Mouse (Mus musculus): ENCODE measurements around the gene Lbhd2. TPM values are rescaled to one million over a fixed set of nuclear protein-coding genes. Genes with fewer than 3 reads are reported as not detected.

Lbhd2 gene
- polyA plus RNA-seq, 1 experiment from 2014 or later: not detected

- in situ Hi-C loops (cut with MboI; ENCODE audit: low pct_unique_long_range_greater_than_20kb): no loop called here
- ATAC-seq: no peak
Measured at GRCm38 (mm10) chr12:111447350-111447749, 40.7 kb downstream of the Lbhd2 start.

GRCm38 (mm10) chr12:111447898-111448760 lies 41.5 kb downstream of the Lbhd2 start:
- POLR2A ChIA-PET: interaction anchor here (0.9 to 5.5 kb wide), 2 partner anchors 16 to 19 kb away, joined by 3 to 35 read pairs; no protein-coding TSS in a partner anchor

More at GRCm38 (mm10) chr12:111447350-111447749, 40.7 kb downstream of the Lbhd2 start:
- no peaks in the 10 kb centered on the region for H3K27me3 ChIP-seq
- no peak for TF ChIP-seq CTCF (IDR thresholded peaks at IDR 0.05)
- no peak for DNase-seq (ENCODE audit: low read depth, low spot score)
- ChIA-PET POLR2A (interaction anchor here (5.5 kb wide), 1 partner anchor 18 kb away, joined by 35 read pairs; no protein-coding TSS in a partner anchor), CTCF (interaction anchor here (1.1 to 2.7 kb wide), 6 partner anchors 9 to 22 kb away, joined by 3 to 12 read pairs (median 4); no protein-coding TSS in a partner anchor)

GRCm38 (mm10) chr12:111448931-111449705 lies 42.5 kb downstream of the Lbhd2 start:
- DNase-seq (ENCODE audit: low read depth, low spot score): no peak
- POLR2A ChIA-PET: interaction anchor here (0.9 to 5.5 kb wide), 2 partner anchors 15 to 20 kb away, joined by 3 to 35 read pairs; no protein-coding TSS in a partner anchor
- ATAC-seq: peak; percentile 49

More at GRCm38 (mm10) chr12:111447898-111448760, 41.5 kb downstream of the Lbhd2 start:
- DNase-seq (ENCODE audit: low read depth, low spot score) (no peak), ATAC-seq (no peak)
- in situ Hi-C loops (cut with MboI; ENCODE audit: low pct_unique_long_range_greater_than_20kb): no loop called here
- H3K27me3 ChIP-seq: no peaks in the 10 kb centered on the region
- no peak for TF ChIP-seq CTCF (IDR thresholded peaks at IDR 0.05)
- CTCF ChIA-PET: interaction anchor here (0.7 to 2.7 kb wide), 9 partner anchors 10 to 47 kb away, joined by 3 to 12 read pairs (median 3); no protein-coding TSS in a partner anchor

DNA sequence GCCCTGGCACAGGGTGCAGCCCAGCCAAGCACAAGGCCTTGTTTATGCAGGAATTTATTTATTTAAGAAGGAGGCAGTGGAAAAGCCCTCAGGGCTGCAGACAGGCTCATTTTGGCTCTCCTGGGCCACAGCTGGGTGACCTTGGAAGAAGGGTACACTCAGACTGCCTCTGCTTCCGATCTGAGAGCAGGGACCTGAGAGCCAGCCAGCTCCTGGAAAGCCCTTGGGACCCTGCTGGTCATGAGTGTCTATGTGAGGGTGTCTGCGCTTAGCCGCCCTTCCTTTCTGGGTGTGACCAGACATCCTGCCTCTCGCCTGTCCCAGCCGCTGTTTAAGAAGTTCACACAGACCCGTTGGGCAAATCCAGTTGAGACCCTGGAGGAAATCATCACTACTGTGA lies 43.8 kb downstream of the Lbhd2 start:
- in situ Hi-C loops (cut with MboI; ENCODE audit: low pct_unique_long_range_greater_than_20kb): no loop called here
- H3K27me3 ChIP-seq: no peaks in the 10 kb centered on the region
- no peak for DNase-seq (ENCODE audit: low read depth, low spot score)
- no peak for ATAC-seq
- ChIA-PET CTCF (interaction anchor here (1.5 kb wide), 1 partner anchor 9 kb away, joined by 4 read pairs; no protein-coding TSS in a partner anchor), POLR2A (interaction anchor here (1.5 to 5.5 kb wide), 2 partner anchors 21 kb away, joined by 8 to 35 read pairs; no protein-coding TSS in a partner anchor)
- TF ChIP-seq CTCF (IDR thresholded peaks at IDR 0.05): no peak

More at GRCm38 (mm10) chr12:111448931-111449705, 42.5 kb downstream of the Lbhd2 start:
- no peaks in the 10 kb centered on the region for H3K27me3 ChIP-seq
- in situ Hi-C loops (cut with MboI; ENCODE audit: low pct_unique_long_range_greater_than_20kb): no loop called here
- TF ChIP-seq CTCF (IDR thresholded peaks at IDR 0.05): no peak
- CTCF ChIA-PET: interaction anchor here (1.1 to 2.7 kb wide), 5 partner anchors 10 to 47 kb away, joined by 3 to 12 read pairs (median 3); no protein-coding TSS in a partner anchor

DNA sequence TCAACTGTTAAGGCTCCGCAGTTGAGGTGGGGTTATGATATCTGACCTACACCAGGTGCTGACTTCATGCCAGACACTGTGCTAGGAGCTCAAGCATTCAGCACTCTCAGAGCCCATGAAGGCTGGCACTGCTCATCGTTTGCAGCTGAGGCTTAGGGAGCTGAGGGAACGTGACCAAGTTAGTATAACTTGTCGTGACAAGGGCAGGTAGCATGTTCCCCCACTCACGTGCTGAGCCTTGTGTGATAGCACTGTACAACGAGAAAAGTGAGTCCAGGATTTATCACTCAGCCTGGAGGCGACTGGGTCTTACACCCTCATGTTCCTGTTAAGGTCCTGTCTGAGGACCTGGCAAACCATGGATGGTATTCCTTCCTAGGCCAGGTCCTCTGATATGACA lies 45.0 kb downstream of the Lbhd2 start:
- ATAC-seq (no peak), DNase-seq (ENCODE audit: low read depth, low spot score) (no peak)
- H3K27me3 ChIP-seq: no peaks in the 10 kb centered on the region
- no peak for TF ChIP-seq CTCF (IDR thresholded peaks at IDR 0.05)
- POLR2A ChIA-PET: interaction anchor here (1.5 kb wide), 1 partner anchor 22 kb away, joined by 8 read pairs; no protein-coding TSS in a partner anchor
- CTCF ChIA-PET: interaction anchor here (1.1 kb wide), 1 partner anchor 26 kb away, joined by 3 read pairs; no protein-coding TSS in a partner anchor
- in situ Hi-C loops (cut with MboI; ENCODE audit: low pct_unique_long_range_greater_than_20kb): no loop called here

DNA sequence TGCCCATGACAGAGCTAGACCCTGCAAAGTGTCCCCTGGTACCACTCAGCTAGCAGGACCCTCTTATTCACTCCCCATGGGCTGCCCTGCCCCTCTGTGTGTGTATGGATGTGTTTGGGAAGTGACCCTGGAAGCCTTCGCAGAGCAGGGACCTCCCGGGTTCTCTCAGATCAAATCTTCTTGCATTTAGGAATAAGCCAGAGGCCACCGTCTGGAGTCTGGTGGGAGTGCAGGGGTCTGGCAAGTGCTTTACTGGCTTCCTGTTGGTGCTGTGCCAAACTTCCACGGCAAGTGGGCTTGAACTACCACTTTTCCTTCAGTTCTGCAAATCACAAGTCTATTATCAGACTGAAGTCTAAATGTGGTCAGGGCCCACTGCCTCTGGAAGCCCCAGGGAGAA lies 47.4 kb downstream of the Lbhd2 start:
- DNase-seq (ENCODE audit: low read depth, low spot score) (no peak), ATAC-seq (no peak)
- H3K27me3 ChIP-seq: no peaks in the 10 kb centered on the region
- TF ChIP-seq CTCF (IDR thresholded peaks at IDR 0.05): no peak
- in situ Hi-C loops (cut with MboI; ENCODE audit: low pct_unique_long_range_greater_than_20kb): no loop called here
- POLR2A ChIA-PET: interaction anchor here (0.6 to 1.0 kb wide), 2 partner anchors 24 to 48 kb away, joined by 4 to 6 read pairs; no protein-coding TSS in a partner anchor
- CTCF ChIA-PET: interaction anchor here (10.0 kb wide), 1 partner anchor 27 kb away, joined by 144 read pairs; no protein-coding TSS in a partner anchor

GRCm38 (mm10) chr12:111454543-111455280 lies 48.1 kb downstream of the Lbhd2 start:
- CTCF ChIA-PET: interaction anchor here (1.9 to 10.0 kb wide), 2 partner anchors 28 to 50 kb away, joined by 4 to 144 read pairs; no protein-coding TSS in a partner anchor
- ATAC-seq (no peak), DNase-seq (ENCODE audit: low read depth, low spot score) (no peak)
- POLR2A ChIA-PET: interaction anchor here (0.6 to 2.0 kb wide), 3 partner anchors 24 to 49 kb away, joined by 5 to 9 read pairs (median 6); no protein-coding TSS in a partner anchor
- no peak for TF ChIP-seq CTCF (IDR thresholded peaks at IDR 0.05)
- in situ Hi-C loops (cut with MboI; ENCODE audit: low pct_unique_long_range_greater_than_20kb): no loop called here
- no peaks in the 10 kb centered on the region for H3K27me3 ChIP-seq

GRCm38 (mm10) chr12:111455311-111455846 lies 48.8 kb downstream of the Lbhd2 start:
- DNase-seq (ENCODE audit: low read depth, low spot score): no peak
- in situ Hi-C loops (cut with MboI; ENCODE audit: low pct_unique_long_range_greater_than_20kb): no loop called here

GRCm38 (mm10) chr12:111455860-111456259 lies 49.3 kb downstream of the Lbhd2 start:
- H3K27me3 ChIP-seq: no peaks in the 10 kb centered on the region
- DNase-seq (ENCODE audit: low read depth, low spot score) (no peak), ATAC-seq (peak; percentile 55)
- TF ChIP-seq CTCF (IDR thresholded peaks at IDR 0.05): no peak
- in situ Hi-C loops (cut with MboI; ENCODE audit: low pct_unique_long_range_greater_than_20kb): no loop called here
- ChIA-PET POLR2A (interaction anchor here (1.5 to 2.0 kb wide), 3 partner anchors 12 to 27 kb away, joined by 5 to 9 read pairs (median 5); no protein-coding TSS in a partner anchor), CTCF (interaction anchor here (1.9 to 10.0 kb wide), 2 partner anchors 29 to 49 kb away, joined by 4 to 144 read pairs; no protein-coding TSS in a partner anchor)

More at GRCm38 (mm10) chr12:111455311-111455846, 48.8 kb downstream of the Lbhd2 start:
- H3K27me3 ChIP-seq: no peaks in the 10 kb centered on the region
- no peak for TF ChIP-seq CTCF (IDR thresholded peaks at IDR 0.05)
- CTCF ChIA-PET: interaction anchor here (1.9 to 10.0 kb wide), 2 partner anchors 29 to 49 kb away, joined by 4 to 144 read pairs; no protein-coding TSS in a partner anchor
- peak; percentile 17 for ATAC-seq
- POLR2A ChIA-PET: interaction anchor here (1.5 to 2.0 kb wide), 3 partner anchors 12 to 26 kb away, joined by 5 to 9 read pairs (median 5); no protein-coding TSS in a partner anchor
